Mouse (Mus musculus) lung, postnatal 0 days (tissue): ENCODE data around the gene Slc25a31.

Experiments used
- CTCF ChIP-seq: IDR thresholded peaks from 2 replicates; pipeline ENCODE4 v1.5.1; 2016; ENCODE audit warnings: antibody characterized with exemption, mild to moderate bottlenecking
- EP300 ChIP-seq: IDR thresholded peaks from 2 replicates; pipeline ENCODE4 v1.6.1; 2016; ENCODE audit warnings: antibody characterized with exemption, mild to moderate bottlenecking, control low read depth

DNA sequence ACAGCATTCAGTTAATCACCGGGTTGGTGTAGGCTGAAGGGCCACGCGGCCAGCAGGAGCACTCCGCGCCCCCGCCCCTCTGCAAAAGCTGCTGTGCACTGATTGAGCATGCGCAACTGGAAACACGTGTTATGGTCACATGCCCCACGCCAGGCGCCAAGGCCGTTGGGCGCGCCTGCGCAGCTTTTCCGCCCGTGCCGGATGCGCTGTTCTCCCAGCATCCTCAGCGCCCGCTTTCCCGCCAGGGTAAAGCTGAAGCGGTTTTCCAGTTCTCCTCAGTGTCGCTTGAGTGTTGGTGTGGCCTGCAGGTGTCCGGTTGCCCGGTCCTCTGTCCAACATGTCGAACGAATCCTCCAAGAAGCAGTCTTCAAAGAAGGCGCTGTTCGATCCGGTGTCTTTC, at the start of gene Slc25a31:
- TF ChIP-seq CTCF (no peak), EP300 (no peak)
